Mouse (Mus musculus) small intestine, adult 2 months (tissue): ENCODE measurements around the gene Klc1.

Experiments used
- CTCF ChIP-seq: fragments of 200-500 bp; IDR thresholded peaks from 2 replicates; pipeline ENCODE4 v1.5.1; 2012; ENCODE audit warnings: low read depth, mild to moderate bottlenecking, control low read depth, inconsistent platforms, low read length, moderate library complexity, mixed read lengths; ENCODE audit not compliant: insufficient replicate concordance, insufficient read length; ENCODE audit errors: extremely low read depth
- POLR2A ChIP-seq: fragments of 200-500 bp; IDR thresholded peaks from 2 replicates; pipeline ENCODE4 v1.6.1; 2012; ENCODE audit warnings: low read depth, mild to moderate bottlenecking, control low read depth, inconsistent platforms, low read length, moderate library complexity

DNA sequence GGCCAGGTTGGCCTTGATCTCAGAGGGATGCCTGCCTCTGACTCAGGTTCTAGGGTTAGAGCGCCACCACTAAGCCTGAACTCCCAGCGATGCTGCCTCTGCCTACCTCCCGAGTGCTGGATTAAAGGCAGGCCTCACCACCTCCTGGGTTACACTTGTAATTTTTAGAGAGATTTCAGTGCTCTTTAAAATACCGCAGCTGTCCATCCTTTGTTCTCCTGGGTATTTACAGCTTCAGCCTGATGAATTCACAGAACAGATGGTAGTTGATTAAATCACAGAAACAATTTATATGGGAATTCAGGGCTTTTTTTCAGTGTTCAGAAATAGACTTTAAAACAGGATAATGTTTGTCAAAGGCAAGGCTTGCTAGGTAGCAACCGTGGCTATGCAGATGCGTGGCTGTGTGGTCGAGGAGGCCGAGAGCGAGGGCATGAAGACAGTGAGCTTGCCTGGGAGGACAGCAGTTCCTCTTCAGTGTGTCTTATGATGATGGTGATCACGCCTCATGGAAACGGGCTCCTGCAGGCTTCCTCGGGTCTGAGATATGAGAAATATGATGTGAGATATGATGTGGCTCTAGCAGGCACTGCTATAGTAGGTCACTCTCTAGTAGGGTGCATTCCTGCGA lies 32.9 kb downstream of the Klc1 start:
- no peak for TF ChIP-seq CTCF
- no peak for TF ChIP-seq POLR2A
